Mouse (Mus musculus) C2C12 (cell line): ENCODE data around the gene Utrn.

ENCODE experiments used
- CTCF ChIP-seq: IDR thresholded peaks from one replicate; pipeline ENCODE4 v1.5.1; 2011; ENCODE audit not compliant: control insufficient read depth, insufficient read depth, insufficient read length
- MAX ChIP-seq: IDR thresholded peaks from one replicate; pipeline ENCODE4 v1.6.1; 2011; ENCODE audit warnings: mild to moderate bottlenecking, control low read depth
- MYOD1 ChIP-seq: IDR thresholded peaks from one replicate; pipeline ENCODE4 v1.6.1; 2011; ENCODE audit warnings: low read depth; ENCODE audit not compliant: control insufficient read depth, insufficient read length

DNA sequence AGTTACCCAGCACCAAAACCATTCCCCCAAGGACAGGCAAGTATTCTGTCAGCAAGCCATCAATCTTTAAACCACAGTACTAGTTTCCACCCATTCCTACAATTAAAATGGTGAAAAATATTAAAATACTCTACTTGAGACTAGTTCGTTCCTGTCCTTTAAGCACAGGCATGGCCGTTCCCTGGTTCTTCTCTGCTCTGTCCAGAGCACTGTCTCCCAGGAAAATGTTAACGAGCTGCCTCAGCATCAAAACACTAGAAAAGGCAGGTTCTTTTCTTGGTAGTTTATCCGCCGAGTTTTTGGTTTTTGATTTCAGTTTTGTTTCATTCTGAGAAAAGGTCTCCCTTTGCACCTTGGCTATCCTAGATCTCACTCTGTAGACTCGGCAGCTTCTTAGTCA lies 115.0 kb downstream of the Utrn start:
- TF ChIP-seq CTCF, result no peak
- TF ChIP-seq MYOD1, result no peak
- no peak for TF ChIP-seq MAX
